Mouse (Mus musculus) natural killer cell, adult 2 months (primary cell): ENCODE data around the gene Sspo.

ENCODE experiments used
- DNase-seq, 2 experiments: peaks; one replicate each; pipeline ENCODE4 v3.0.0; 2022; ENCODE audit warnings: low spot score in 2 of 2

The Sspo gene

DNA sequence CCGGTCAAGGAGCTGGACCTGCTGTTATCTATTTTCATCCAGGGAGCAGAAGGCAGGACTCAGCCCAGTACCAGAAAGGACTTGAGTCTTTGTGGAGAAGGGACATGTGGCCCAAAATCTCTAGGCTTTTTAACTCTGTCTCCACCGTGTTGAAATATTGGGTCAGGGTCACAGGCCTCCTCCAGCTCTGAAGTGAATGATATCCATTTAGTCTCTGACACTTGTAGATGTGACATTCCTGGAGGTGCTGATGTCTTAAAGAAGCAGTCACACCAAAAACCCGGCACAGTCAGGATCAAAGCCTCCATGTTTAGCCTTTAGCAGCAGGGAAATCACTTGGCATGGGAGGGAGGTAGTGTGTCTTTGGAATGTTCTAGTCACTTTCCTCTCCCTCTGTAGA lies 92.7 kb downstream of the Sspo start:
- no peak for DNase-seq

DNA sequence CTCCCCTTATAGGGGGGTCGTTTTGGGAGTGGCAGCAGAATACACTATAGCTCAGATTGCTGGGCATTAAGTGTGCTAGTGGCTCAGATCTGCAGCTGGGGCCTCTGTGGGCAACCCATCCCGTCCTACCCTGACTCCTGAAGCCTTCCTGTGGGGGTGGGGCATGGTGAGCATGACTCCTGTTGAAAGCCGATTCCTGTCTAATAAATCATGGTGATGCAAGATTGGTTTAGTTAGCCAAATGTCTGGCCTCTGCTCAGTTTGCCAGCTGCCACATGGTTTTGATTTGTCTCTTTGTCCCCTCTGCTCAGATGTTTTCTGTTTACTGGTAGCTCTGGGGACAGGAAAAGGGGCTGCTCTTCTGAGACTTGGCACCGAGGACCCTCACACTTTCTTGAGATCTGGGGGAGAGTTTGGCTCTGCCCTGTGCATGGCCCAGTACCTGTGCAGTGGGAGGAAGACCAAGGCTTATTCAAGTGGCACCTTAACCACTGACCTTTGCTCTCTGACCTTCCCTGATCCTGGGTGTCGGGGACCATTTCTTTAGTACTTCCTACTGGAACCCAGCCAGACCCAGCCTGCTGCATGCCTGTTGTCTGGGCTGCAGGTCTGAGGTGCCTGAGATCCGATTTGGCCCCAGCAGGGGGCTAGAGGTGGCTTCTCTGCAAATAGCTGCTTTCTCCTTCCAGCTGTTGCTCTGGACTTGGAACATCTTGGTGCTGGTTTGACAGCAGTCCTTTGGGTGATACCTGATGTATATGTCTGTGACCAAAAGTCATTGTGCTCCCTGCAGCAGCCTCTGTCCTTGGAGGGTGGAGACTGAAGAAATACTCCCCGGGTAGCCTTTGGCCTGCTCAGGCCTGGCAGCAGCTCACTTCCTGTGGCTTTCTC lies 93.8 kb downstream of the Sspo start:
- no peak for DNase-seq

DNA sequence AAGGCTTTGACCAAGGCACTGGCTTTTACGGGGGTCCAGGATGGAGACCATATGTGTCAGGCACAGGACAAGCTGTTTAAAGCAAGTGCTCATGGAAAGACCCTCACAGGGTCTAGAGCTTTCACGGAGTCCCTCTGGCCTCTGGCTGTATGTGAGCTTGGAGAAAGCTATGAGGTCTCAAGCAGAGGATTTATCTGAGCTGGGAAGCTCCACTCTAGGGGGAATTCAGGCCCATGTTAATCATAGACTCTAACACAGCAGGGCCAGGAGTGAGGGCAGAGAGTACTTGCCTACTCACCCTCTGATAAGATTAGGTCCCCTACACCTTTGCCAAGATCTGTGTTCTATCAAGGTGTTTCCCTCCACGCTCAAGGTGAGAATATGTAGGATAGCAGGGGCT lies 94.6 kb downstream of the Sspo start:
- DNase-seq: no peak

DNA sequence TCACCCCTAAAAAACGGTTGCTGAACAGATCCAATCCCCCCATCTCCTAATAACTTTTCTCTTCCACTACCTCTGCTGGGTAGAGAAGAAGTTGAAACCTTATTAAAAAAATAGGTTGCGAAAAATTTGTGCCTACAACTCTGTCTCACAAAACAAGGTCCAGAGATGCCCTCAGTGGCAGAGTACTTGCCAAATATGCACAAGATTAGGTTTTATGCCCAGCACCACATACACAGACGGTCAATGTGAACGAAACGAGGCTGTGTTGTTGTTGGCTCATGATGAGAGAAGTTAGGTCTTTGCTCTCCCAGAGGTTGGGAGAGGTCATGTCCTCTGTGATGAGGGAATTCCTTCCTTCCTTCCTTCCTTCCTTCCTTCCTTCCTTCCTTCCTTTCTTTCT lies 97.2 kb downstream of the Sspo start:
- DNase-seq: no peak

DNA sequence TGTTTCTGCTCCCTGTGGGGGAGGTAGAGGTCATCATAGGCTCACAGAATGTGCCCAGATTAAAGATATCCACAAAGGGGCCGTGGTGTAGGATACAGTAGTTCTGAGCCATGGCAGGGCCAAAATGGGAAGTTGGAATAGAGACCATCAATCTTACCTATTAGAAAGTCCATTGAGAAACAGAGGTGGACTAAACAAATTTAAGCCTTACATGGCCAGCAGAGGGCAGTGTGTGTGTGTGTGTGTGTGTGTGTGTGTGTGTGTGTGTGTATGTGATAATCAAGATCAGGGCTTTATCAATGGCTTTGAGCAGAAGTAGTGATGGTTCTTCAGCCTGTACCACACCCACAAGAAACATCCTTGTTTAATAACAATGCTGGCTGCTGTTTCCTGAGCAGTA lies 98.2 kb downstream of the Sspo start:
- DNase-seq: peak; percentile 40 to 50

DNA sequence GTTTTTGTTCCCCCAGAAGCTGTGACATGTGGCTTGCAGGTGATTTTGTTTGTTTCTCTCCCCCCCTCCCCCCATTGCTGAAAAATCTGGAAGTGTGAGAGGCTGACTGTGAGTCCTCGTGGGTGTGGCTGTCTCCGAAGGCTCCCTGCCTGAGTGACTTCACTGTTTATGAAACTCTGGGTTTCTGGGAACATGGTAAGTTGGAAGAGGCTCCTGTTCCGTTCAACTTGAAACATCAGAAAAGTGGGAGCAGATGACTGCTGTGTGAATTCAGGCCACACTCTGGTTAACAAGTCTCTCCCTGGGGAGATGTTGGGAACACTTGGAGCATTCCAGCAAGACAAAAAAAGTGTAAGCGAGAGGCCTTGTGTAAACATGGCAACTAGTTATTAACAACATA lies 98.8 kb downstream of the Sspo start:
- no peak for DNase-seq

DNA sequence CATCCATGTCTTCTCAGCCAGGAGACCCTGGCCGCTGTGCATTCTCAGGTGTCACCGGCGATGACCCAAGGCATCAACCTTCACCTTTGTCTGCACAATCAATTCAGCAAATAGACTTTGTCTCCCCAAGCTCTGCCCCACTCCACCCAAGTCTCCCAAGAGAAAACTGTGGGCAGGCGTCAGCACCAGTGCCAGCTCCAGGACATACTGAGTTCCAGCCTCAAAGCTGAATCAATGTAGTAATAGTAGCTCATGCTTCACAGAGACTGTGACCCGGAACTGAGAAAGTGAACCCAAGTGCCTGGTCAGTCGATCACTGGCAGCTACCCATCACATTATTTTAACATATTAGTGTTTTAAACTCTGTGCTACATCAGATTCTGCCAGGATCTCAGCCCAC lies 100.3 kb downstream of the Sspo start:
- no peak for DNase-seq
